Mouse (Mus musculus): ENCODE measurements at regions not wholly inside any gene's neighbourhood (a gene's known extent, or its start where the extent isn't known, plus 50 kb on each side); places are given as distances from the start of the nearest gene placed in this dataset.

- no peaks in the 10 kb centered on the region for H3K36me3 ChIP-seq (ENCODE audit: control insufficient read depth, insufficient read depth, low read length)
- no peaks in the 10 kb centered on the region for H3K27me3 ChIP-seq (replicated peaks; ENCODE audit: control insufficient read depth, insufficient read depth, low read length)
- no peaks in the 10 kb centered on the region for H3K9me3 ChIP-seq (ENCODE audit: control insufficient read depth, low read length)
- H3K4me2 ChIP-seq (ENCODE audit: low read depth, low read length) = no peak overlapping the region
- no peak overlapping the region for H3K4me3 ChIP-seq (ENCODE audit: low read length)
- no peaks in the 10 kb centered on the region for H3K4me1 ChIP-seq (ENCODE audit: control insufficient read depth, insufficient read depth, low read length)
- H3K27ac ChIP-seq (ENCODE audit: low read length) = no peak overlapping the region
- no peak overlapping the region for H3K9ac ChIP-seq (ENCODE audit: low read depth, low read length)
- no peak for ATAC-seq
Observed at GRCm38 (mm10) chr17:76703823-76704222, 1152.1 kb upstream of the Fam98a start.

GRCm38 (mm10) chr17:76696219-76696618 lies 1144.5 kb upstream of the Fam98a start:
- H3K4me2 ChIP-seq (ENCODE audit: low read depth, low read length) = no peak overlapping the region
- no peak overlapping the region for H3K9ac ChIP-seq (ENCODE audit: low read depth, low read length)
- no peaks in the 10 kb centered on the region for H3K4me1 ChIP-seq (ENCODE audit: control insufficient read depth, insufficient read depth, low read length)
- 63% methylated on average over 3 of the region's 3 CpGs for WGBS
- no peak for ATAC-seq
- no peaks in the 10 kb centered on the region for H3K36me3 ChIP-seq (ENCODE audit: control insufficient read depth, insufficient read depth, low read length)
- H3K4me3 ChIP-seq (ENCODE audit: low read length) = no peak overlapping the region
- H3K9me3 ChIP-seq (ENCODE audit: control insufficient read depth, low read length) = no peaks in the 10 kb centered on the region
- H3K27ac ChIP-seq (ENCODE audit: low read length) = no peak overlapping the region
- no peaks in the 10 kb centered on the region for H3K27me3 ChIP-seq (replicated peaks; ENCODE audit: control insufficient read depth, insufficient read depth, low read length)

- H3K4me1 ChIP-seq (ENCODE audit: control insufficient read depth, insufficient read depth, low read length) = no peaks in the 10 kb centered on the region
- H3K27me3 ChIP-seq (replicated peaks; ENCODE audit: control insufficient read depth, insufficient read depth, low read length) = no peaks in the 10 kb centered on the region
- ATAC-seq = no peak
- no peak overlapping the region for H3K4me3 ChIP-seq (ENCODE audit: low read length)
- H3K27ac ChIP-seq (ENCODE audit: low read length) = no peak overlapping the region
- H3K9me3 ChIP-seq (ENCODE audit: control insufficient read depth, low read length) = no peaks in the 10 kb centered on the region
- no peak overlapping the region for H3K4me2 ChIP-seq (ENCODE audit: low read depth, low read length)
- 62% methylated on average over 4 of the region's 4 CpGs for WGBS
- no peak overlapping the region for H3K9ac ChIP-seq (ENCODE audit: low read depth, low read length)
- H3K36me3 ChIP-seq (ENCODE audit: control insufficient read depth, insufficient read depth, low read length) = no peaks in the 10 kb centered on the region
Observed at GRCm38 (mm10) chr17:76658056-76658455, 1106.3 kb upstream of the Fam98a start.

GRCm38 (mm10) chr17:76625976-76626375 lies 1074.2 kb upstream of the Fam98a start:
- H3K9ac ChIP-seq (ENCODE audit: low read depth, low read length) = no peak overlapping the region
- no peak overlapping the region for H3K27ac ChIP-seq (ENCODE audit: low read length)
- no peak overlapping the region for H3K4me2 ChIP-seq (ENCODE audit: low read depth, low read length)
- no peaks in the 10 kb centered on the region for H3K36me3 ChIP-seq (ENCODE audit: control insufficient read depth, insufficient read depth, low read length)
- no peaks in the 10 kb centered on the region for H3K27me3 ChIP-seq (replicated peaks; ENCODE audit: control insufficient read depth, insufficient read depth, low read length)
- H3K4me3 ChIP-seq (ENCODE audit: low read length) = no peak overlapping the region
- no peaks in the 10 kb centered on the region for H3K9me3 ChIP-seq (ENCODE audit: control insufficient read depth, low read length)
- H3K4me1 ChIP-seq (ENCODE audit: control insufficient read depth, insufficient read depth, low read length) = no peaks in the 10 kb centered on the region
- 79% methylated on average over 7 of the region's 7 CpGs for WGBS
- no peak for ATAC-seq

GRCm38 (mm10) chr17:76605237-76605636 lies 1053.5 kb upstream of the Fam98a start:
- 69% methylated on average over 1 of the region's 1 CpGs for WGBS
- H3K9ac ChIP-seq (ENCODE audit: low read depth, low read length) = no peak overlapping the region
- ATAC-seq = no peak

GRCm38 (mm10) chr17:76578323-76578722 lies 1026.6 kb upstream of the Fam98a start:
- Histone ChIP-seq H3K36me3 (ENCODE audit: control insufficient read depth, insufficient read depth, low read length) (no peaks in the 10 kb centered on the region), H3K27me3 (replicated peaks; ENCODE audit: control insufficient read depth, insufficient read depth, low read length) (no peaks in the 10 kb centered on the region), H3K9ac (ENCODE audit: low read depth, low read length) (no peak overlapping the region), H3K4me2 (ENCODE audit: low read depth, low read length) (no peak overlapping the region), H3K27ac (ENCODE audit: low read length) (no peak overlapping the region), H3K4me3 (ENCODE audit: low read length) (no peak overlapping the region), H3K9me3 (ENCODE audit: control insufficient read depth, low read length) (no peaks in the 10 kb centered on the region), H3K4me1 (ENCODE audit: control insufficient read depth, insufficient read depth, low read length) (no peaks in the 10 kb centered on the region)
- no peak for ATAC-seq

More at GRCm38 (mm10) chr17:76605237-76605636, 1053.5 kb upstream of the Fam98a start:
- Histone ChIP-seq H3K27me3 (replicated peaks; ENCODE audit: control insufficient read depth, insufficient read depth, low read length) (no peaks in the 10 kb centered on the region), H3K4me1 (ENCODE audit: control insufficient read depth, insufficient read depth, low read length) (no peaks in the 10 kb centered on the region), H3K36me3 (ENCODE audit: control insufficient read depth, insufficient read depth, low read length) (no peaks in the 10 kb centered on the region), H3K9me3 (ENCODE audit: control insufficient read depth, low read length) (no peaks in the 10 kb centered on the region), H3K4me2 (ENCODE audit: low read depth, low read length) (no peak overlapping the region), H3K27ac (ENCODE audit: low read length) (no peak overlapping the region), H3K4me3 (ENCODE audit: low read length) (no peak overlapping the region)

- no peak for ATAC-seq
- H3K27me3 ChIP-seq (replicated peaks; ENCODE audit: control insufficient read depth, insufficient read depth, low read length) = no peaks in the 10 kb centered on the region
- no peak overlapping the region for H3K9ac ChIP-seq (ENCODE audit: low read depth, low read length)
- no peak overlapping the region for H3K4me2 ChIP-seq (ENCODE audit: low read depth, low read length)
- H3K9me3 ChIP-seq (ENCODE audit: control insufficient read depth, low read length) = no peaks in the 10 kb centered on the region
- H3K4me1 ChIP-seq (ENCODE audit: control insufficient read depth, insufficient read depth, low read length) = no peaks in the 10 kb centered on the region
- H3K4me3 ChIP-seq (ENCODE audit: low read length) = no peak overlapping the region
- no peak overlapping the region for H3K27ac ChIP-seq (ENCODE audit: low read length)
- 79% methylated on average over 1 of the region's 1 CpGs for WGBS
- no peaks in the 10 kb centered on the region for H3K36me3 ChIP-seq (ENCODE audit: control insufficient read depth, insufficient read depth, low read length)
Observed at GRCm38 (mm10) chr17:76559725-76560124, 1008.0 kb upstream of the Fam98a start.

GRCm38 (mm10) chr17:76545566-76545965 lies 993.8 kb upstream of the Fam98a start:
- ATAC-seq = no peak
- H3K27me3 ChIP-seq (replicated peaks; ENCODE audit: control insufficient read depth, insufficient read depth, low read length) = no peaks in the 10 kb centered on the region
- H3K27ac ChIP-seq (ENCODE audit: low read length) = no peak overlapping the region
- H3K4me2 ChIP-seq (ENCODE audit: low read depth, low read length) = no peak overlapping the region
- no peak overlapping the region for H3K4me3 ChIP-seq (ENCODE audit: low read length)
- 80% methylated on average over 3 of the region's 3 CpGs for WGBS
- H3K9me3 ChIP-seq (ENCODE audit: control insufficient read depth, low read length) = no peaks in the 10 kb centered on the region
- H3K36me3 ChIP-seq (ENCODE audit: control insufficient read depth, insufficient read depth, low read length) = no peaks in the 10 kb centered on the region
- no peaks in the 10 kb centered on the region for H3K4me1 ChIP-seq (ENCODE audit: control insufficient read depth, insufficient read depth, low read length)
- H3K9ac ChIP-seq (ENCODE audit: low read depth, low read length) = no peak overlapping the region

- H3K9me3 ChIP-seq (ENCODE audit: control insufficient read depth, low read length) = no peaks in the 10 kb centered on the region
- H3K4me2 ChIP-seq (ENCODE audit: low read depth, low read length) = no peak overlapping the region
- no peaks in the 10 kb centered on the region; the same call in 1 of the 2 replicates for H3K27me3 ChIP-seq (replicated peaks; ENCODE audit: control insufficient read depth, insufficient read depth, low read length)
- H3K27ac ChIP-seq (ENCODE audit: low read length) = no peak overlapping the region
- H3K36me3 ChIP-seq (ENCODE audit: control insufficient read depth, insufficient read depth, low read length) = no peaks in the 10 kb centered on the region
- ATAC-seq = peak; percentile 96
- H3K4me1 ChIP-seq (ENCODE audit: control insufficient read depth, insufficient read depth, low read length) = no peaks in the 10 kb centered on the region
- H3K4me3 ChIP-seq (ENCODE audit: low read length) = no peak overlapping the region
- H3K9ac ChIP-seq (ENCODE audit: low read depth, low read length) = no peak overlapping the region
Observed at GRCm38 (mm10) chr17:76535772-76536171, 984.0 kb upstream of the Fam98a start.

- H3K4me2 ChIP-seq (ENCODE audit: low read depth, low read length) = no peak overlapping the region
Observed at GRCm38 (mm10) chr17:76501732-76502131, 950.0 kb upstream of the Fam98a start.

More at GRCm38 (mm10) chr17:76501732-76502131, 950.0 kb upstream of the Fam98a start:
- ATAC-seq = no peak
- H3K27ac ChIP-seq (ENCODE audit: low read length) = no peak overlapping the region
- H3K4me3 ChIP-seq (ENCODE audit: low read length) = no peak overlapping the region
- no peaks in the 10 kb centered on the region for H3K4me1 ChIP-seq (ENCODE audit: control insufficient read depth, insufficient read depth, low read length)
- H3K27me3 ChIP-seq (replicated peaks; ENCODE audit: control insufficient read depth, insufficient read depth, low read length) = no peaks in the 10 kb centered on the region
- no peaks in the 10 kb centered on the region for H3K9me3 ChIP-seq (ENCODE audit: control insufficient read depth, low read length)
- H3K36me3 ChIP-seq (ENCODE audit: control insufficient read depth, insufficient read depth, low read length) = no peaks in the 10 kb centered on the region
- H3K9ac ChIP-seq (ENCODE audit: low read depth, low read length) = no peak overlapping the region

Data from intestine, embryonic 16.5 days (tissue).